Mouse (Mus musculus) forebrain, embryonic 14.5 days (tissue): ENCODE measurements around the gene Dnttip1. TPM values are rescaled to one million over a fixed set of nuclear protein-coding genes. Genes with fewer than 3 reads are reported as not detected.

Source experiments
- ATAC-seq: fragments of 200-750 bp; cut with Nextera tagmentation; 2 replicates; pipeline ENCODE4 v1.8.0; 2017; ENCODE audit warnings: mild to moderate bottlenecking, moderate library complexity
- DNase-seq: peaks from one replicate; pipeline ENCODE4 v3.0.0-alpha.2; 2015; ENCODE audit warnings: low spot score
- H3K27ac ChIP-seq: fragments of 300-500 bp; sonication (generic); 2 replicates; pipeline ENCODE4 v1.5.1; 2014; ENCODE audit warnings: low read depth, mild to moderate bottlenecking, control low read depth, low read length, moderate library complexity
- H3K27me3 ChIP-seq: fragments of 300-500 bp; sonication (generic); replicated peaks from 2 replicates; pipeline ENCODE4 v1.6.1; 2014; ENCODE audit warnings: low read length, control low read depth, mixed read lengths; ENCODE audit not compliant: control insufficient read depth, insufficient read depth
- H3K36me3 ChIP-seq: fragments of 300-500 bp; sonication (generic); 2 replicates; pipeline ENCODE4 v1.6.1; 2014; ENCODE audit warnings: low read length, control low read depth; ENCODE audit not compliant: control insufficient read depth, insufficient read depth
- H3K4me1 ChIP-seq: fragments of 300-500 bp; sonication (generic); 2 replicates; pipeline ENCODE4 v1.6.1; 2014; ENCODE audit warnings: antibody characterized with exemption, low read length, control low read depth; ENCODE audit not compliant: control insufficient read depth, insufficient read depth
- H3K4me2 ChIP-seq: fragments of 300-500 bp; sonication (generic); 2 replicates; pipeline ENCODE4 v1.6.1; 2014; ENCODE audit warnings: mild to moderate bottlenecking, control low read depth, low read length
- H3K4me3 ChIP-seq: fragments of 300-500 bp; sonication (generic); 2 replicates; pipeline ENCODE4 v1.5.1; 2014; ENCODE audit warnings: low read depth, low read length, control low read depth
- H3K9ac ChIP-seq: fragments of 300-500 bp; sonication (generic); 2 replicates; pipeline ENCODE4 v1.6.1; 2014; ENCODE audit warnings: mild to moderate bottlenecking, low read length, control low read depth, moderate library complexity
- H3K9me3 ChIP-seq: fragments of 300-500 bp; sonication (generic); replicated peaks from 2 replicates; pipeline ENCODE4 v1.6.1; 2016; ENCODE audit warnings: low read length, control low read depth, mixed read lengths; ENCODE audit not compliant: control insufficient read depth
- WGBS: fragments of 180-500 bp; shearing (Covaris S2); extraction: QIAGEN DNeasy Blood & Tissue Kit; methylation state at CpG from one replicate; pipeline ENCODE4 v1.1.7; 2014; 5-methylcytosine and 5-hydroxymethylcytosine counted together
- polyA plus RNA-seq: library from polyadenylated mRNA; unstranded; fragments of >200 nt; fragmentation: Nextera tagmentation; extraction: Ambion mirVana; gene quantifications from 2 replicates; pipeline ENCODE4 v1.2.1, GENCODE M21; 2014

The Dnttip1 gene
- polyA plus RNA-seq, 1 experiment from 2014 or later = 64.9 TPM

DNA sequence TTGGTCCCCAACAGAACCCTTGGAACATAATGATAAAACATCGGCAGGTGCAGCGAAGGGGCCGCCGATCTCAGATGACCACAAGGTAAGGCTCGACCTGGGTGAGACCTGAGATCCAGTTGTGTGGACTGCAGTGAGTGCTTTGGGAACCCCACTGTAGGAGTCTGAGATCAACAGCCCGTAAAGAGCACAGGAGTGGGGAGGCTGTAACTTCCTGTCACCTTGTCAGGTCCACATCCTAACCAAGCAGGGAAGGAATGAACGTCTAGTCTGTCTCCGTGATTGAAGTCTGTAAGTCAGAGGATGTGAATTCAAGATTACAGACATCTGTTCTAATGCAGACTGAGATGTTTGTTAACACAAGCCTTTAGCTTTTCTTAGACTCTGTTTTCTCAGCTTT is 910 bp downstream of the Dnttip1 start:
- Histone ChIP-seq H3K4me2 (peak overlapping the region; percentile 87), H3K36me3 (peaks cover 33% of the 10 kb centered on the region), H3K9me3 (no peaks in the 10 kb centered on the region), H3K27ac (no peak overlapping the region; the same call in 1 of the 2 replicates), H3K4me1 (peaks cover 10% of the 10 kb centered on the region; the same call in 1 of the 2 replicates), H3K4me3 (peak overlapping the region; percentile 88), H3K9ac (peak overlapping the region; percentile 93), H3K27me3 (no peaks in the 10 kb centered on the region)
- 57% methylated on average over 8 of the region's 8 CpGs for WGBS
- DNase-seq (no peak), ATAC-seq (no peak)

DNA sequence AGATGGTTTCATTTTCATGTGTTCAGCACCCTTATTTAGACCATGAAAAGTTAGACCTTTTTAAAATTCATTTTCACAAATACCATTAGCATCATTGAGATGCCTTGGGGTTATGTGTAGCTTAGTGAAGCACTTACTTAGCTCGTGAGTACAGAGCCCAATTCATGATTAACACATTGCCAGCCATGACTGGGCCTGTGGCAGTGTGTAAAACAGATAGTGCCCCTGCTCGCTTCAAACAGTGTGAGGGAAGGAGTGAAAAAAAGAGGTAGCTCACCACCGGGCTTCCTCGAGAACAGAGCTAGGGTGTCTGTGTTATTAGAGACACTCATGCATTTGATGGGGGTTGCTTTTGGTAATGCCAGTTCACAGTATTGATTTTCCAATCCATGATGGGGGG is 2.4 kb downstream of the Dnttip1 start:
- H3K4me1 ChIP-seq = peaks cover 10% of the 10 kb centered on the region; the same call in 1 of the 2 replicates
- no peak overlapping the region for H3K27ac ChIP-seq
- no peaks in the 10 kb centered on the region for H3K27me3 ChIP-seq
- 84% methylated on average over 4 of the region's 4 CpGs for WGBS
- H3K9me3 ChIP-seq = no peaks in the 10 kb centered on the region
- ATAC-seq (no peak), DNase-seq (no peak)
- no peak overlapping the region for H3K9ac ChIP-seq
- no peak overlapping the region for H3K4me3 ChIP-seq
- no peak overlapping the region for H3K4me2 ChIP-seq
- peaks cover 48% of the 10 kb centered on the region for H3K36me3 ChIP-seq

DNA sequence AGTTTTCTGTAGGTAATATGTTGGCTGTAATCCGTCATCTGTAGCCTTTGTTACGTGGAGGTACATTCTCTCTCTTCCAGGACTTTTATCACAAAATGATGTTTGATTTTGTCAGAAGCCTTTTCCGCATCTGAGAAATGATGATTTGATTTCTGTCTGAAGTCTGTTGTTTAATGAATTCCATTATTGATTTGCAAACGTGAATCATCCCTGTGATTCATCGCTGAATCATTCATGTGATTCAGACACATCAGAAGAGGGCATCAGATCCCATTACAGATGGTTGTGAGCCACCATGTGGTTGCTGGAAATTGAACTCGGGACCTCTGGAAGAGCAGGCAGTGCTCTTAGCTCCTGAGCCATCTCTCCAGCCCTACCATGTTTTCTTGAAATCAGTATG is 3.2 kb downstream of the Dnttip1 start:
- H3K9me3 ChIP-seq = no peaks in the 10 kb centered on the region
- H3K4me1 ChIP-seq = peaks cover 10% of the 10 kb centered on the region; the same call in 1 of the 2 replicates
- DNase-seq (no peak), ATAC-seq (no peak)
- H3K4me3 ChIP-seq = no peak overlapping the region
- H3K27me3 ChIP-seq = no peaks in the 10 kb centered on the region
- no peak overlapping the region for H3K27ac ChIP-seq
- 91% methylated on average over 6 of the region's 6 CpGs for WGBS
- H3K4me2 ChIP-seq = no peak overlapping the region
- peaks cover 56% of the 10 kb centered on the region for H3K36me3 ChIP-seq
- H3K9ac ChIP-seq = no peak overlapping the region

DNA sequence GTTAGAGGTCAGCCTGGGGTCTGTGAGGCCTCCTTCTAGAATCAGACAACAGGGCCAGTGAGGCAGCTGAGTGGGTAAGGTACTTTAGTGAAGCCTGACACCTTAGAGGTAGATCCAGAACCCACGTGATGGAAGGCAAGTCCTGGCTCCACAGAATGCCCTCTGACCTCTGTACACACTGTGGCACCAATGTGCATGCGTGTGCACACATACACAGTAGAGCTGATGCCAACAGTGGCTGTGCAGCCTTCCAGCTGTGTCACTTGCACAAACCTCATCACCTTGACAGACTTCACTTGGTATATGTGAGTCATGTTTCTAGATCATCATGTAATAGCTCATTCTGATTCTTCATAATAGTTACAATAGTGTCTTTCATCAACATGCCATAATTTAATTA is 6.7 kb downstream of the Dnttip1 start:
- no peaks in the 10 kb centered on the region for H3K27me3 ChIP-seq
- no peak overlapping the region for H3K27ac ChIP-seq
- DNase-seq = no peak
- WGBS = 94% methylated on average over 2 of the region's 2 CpGs
- no peak overlapping the region for H3K9ac ChIP-seq
- H3K9me3 ChIP-seq = no peaks in the 10 kb centered on the region
- H3K4me2 ChIP-seq = no peak overlapping the region
- H3K4me1 ChIP-seq = no peaks in the 10 kb centered on the region
- H3K4me3 ChIP-seq = no peak overlapping the region
- peaks cover 89% of the 10 kb centered on the region for H3K36me3 ChIP-seq
- ATAC-seq = no peak

DNA sequence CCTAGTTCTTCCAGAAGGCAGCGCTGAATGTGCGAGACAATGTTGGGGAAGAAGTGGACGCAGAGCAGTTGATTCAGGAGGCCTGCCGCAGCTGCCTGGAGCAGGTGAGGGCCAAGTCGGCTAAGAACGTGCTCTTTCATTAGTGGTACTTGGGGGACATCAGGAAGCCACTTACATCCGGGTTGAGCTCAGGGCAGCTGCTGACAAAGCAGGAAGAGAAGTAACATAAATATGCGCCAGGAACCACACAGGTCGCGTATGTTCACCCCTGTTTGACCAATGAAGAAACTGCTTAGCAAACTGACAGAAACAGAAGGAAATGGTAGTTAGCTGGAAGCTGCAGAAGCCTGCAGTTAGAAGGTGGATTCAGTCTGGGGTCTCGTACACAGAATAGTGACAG is 8.3 kb downstream of the Dnttip1 start:
- no peak overlapping the region for H3K4me2 ChIP-seq
- H3K4me1 ChIP-seq = no peaks in the 10 kb centered on the region
- H3K4me3 ChIP-seq = no peak overlapping the region
- DNase-seq = no peak
- no peak for ATAC-seq
- H3K27ac ChIP-seq = no peak overlapping the region
- no peak overlapping the region for H3K9ac ChIP-seq
- peaks cover 91% of the 10 kb centered on the region for H3K36me3 ChIP-seq
- no peaks in the 10 kb centered on the region for H3K9me3 ChIP-seq
- 92% methylated on average over 11 of the region's 11 CpGs for WGBS
- H3K27me3 ChIP-seq = no peaks in the 10 kb centered on the region

DNA sequence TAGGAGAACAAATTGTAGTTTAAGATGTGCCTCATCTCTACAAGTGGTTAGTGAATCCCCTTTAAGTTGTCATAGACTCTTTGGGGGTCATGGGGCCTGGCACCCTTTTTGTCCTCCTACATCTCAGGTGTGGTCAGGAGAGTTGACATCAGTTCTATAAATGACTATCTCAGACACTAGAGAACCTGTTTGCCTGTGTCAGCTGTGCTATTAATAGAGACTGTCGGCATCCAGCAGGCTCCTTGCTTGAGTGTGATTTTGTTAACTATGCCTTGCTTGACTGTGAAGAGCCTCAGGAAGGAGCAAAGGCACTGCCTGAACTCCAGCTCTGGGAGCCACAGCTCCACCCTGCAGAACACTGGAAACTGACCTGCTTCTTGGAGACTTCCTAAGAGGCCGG is 9.0 kb downstream of the Dnttip1 start:
- DNase-seq (no peak), ATAC-seq (no peak)
- Histone ChIP-seq H3K4me1 (no peaks in the 10 kb centered on the region), H3K27ac (no peak overlapping the region), H3K9ac (no peak overlapping the region), H3K27me3 (no peaks in the 10 kb centered on the region), H3K36me3 (peaks cover 97% of the 10 kb centered on the region), H3K4me2 (no peak overlapping the region), H3K9me3 (no peaks in the 10 kb centered on the region), H3K4me3 (no peak overlapping the region)
- 89% methylated on average over 2 of the region's 2 CpGs for WGBS

DNA sequence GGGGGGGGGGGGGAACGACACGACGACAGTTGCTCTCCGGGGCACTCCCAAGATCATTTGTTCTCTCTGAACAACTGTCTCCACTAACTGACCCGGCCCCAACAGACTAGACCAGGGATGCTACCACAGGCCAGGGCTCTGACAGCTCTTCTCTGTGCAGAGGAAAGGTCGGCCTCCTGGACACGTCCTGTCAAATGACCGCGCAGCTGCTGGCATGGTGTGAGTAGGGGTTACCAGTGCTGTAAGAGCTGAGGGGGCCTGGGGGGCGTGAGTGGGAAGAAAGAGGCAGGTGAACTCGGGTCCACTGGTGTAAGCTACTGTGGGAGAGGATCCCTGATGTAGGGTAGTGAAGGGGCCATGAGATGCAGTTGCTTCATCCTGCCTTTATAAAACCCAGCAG is 12.1 kb downstream of the Dnttip1 start:
- Histone ChIP-seq H3K4me2 (no peak overlapping the region), H3K4me3 (no peak overlapping the region), H3K36me3 (peaks cover 100% of the 10 kb centered on the region), H3K9me3 (no peaks in the 10 kb centered on the region), H3K4me1 (no peaks in the 10 kb centered on the region), H3K9ac (no peak overlapping the region), H3K27ac (no peak overlapping the region), H3K27me3 (no peaks in the 10 kb centered on the region)
- 90% methylated on average over 10 of the region's 11 CpGs for WGBS
- no peak for ATAC-seq
- DNase-seq = no peak

DNA sequence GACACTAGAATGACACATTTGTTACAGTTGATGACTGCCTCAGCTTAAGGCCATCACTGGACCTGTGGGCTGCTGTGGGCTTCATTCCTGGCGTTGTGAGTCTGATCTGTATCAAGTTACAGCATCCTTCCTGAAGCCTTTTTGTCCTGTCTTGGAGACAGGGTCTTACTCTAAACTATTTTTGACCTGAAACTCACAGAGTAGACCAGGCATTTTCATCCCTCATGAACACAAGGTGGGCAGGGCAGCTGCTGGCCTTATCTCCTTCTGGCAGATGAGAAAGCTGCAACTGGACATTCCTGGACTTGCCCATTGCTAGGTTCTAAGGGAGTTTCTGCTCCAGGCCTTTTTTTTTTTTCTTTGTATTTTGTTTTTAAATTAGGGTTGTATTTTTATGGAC is 12.9 kb downstream of the Dnttip1 start:
- DNase-seq = no peak
- 71% methylated on average over 1 of the region's 1 CpGs for WGBS
- peaks cover 100% of the 10 kb centered on the region for H3K36me3 ChIP-seq

DNA sequence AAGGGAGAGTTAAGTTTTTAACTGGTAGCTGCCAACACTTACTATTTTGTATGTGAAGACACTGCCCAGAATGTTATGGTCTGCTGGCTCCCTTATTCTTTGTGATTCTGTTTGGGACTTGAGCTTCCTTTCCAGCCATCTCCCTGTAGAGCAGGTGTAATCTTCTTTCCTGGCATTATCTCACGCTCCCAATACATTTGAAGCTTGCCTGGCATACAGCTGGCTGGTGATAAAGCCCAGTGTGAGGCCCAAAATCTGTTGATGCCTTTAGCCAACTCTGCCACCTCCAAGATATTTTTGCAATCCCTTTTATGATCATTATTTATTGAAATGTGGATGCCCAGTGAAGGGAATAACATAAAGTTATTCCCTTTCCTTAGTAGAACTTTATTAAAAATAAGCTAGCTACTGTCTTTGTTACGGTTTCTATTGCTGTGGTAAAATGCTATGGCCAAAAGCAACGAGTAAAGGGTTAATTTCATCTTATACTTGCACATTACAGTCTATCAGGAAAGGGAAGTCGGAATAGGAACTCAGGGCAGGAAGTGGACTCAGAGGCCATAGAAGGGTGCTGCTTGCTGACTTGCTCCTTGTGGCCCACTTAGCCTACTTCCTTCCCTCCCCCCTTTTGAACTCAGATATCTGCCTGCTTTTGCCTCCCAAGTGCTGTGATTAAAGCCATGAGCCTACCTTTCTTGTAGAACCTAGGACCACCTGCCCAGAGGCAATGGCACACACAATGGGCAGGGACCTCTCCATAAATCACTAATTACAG is 14.5 kb downstream of the Dnttip1 start:
- Histone ChIP-seq H3K9me3 (no peaks in the 10 kb centered on the region), H3K27me3 (no peaks in the 10 kb centered on the region), H3K9ac (no peak overlapping the region), H3K4me3 (no peak overlapping the region), H3K36me3 (peaks cover 94% of the 10 kb centered on the region), H3K4me1 (no peaks in the 10 kb centered on the region), H3K27ac (no peak overlapping the region), H3K4me2 (no peak overlapping the region)
- WGBS = 90% methylated on average over 4 of the region's 4 CpGs
- no peak for ATAC-seq
- no peak for DNase-seq

More for the DNA sequence above, 12.9 kb downstream of the Dnttip1 start:
- Histone ChIP-seq H3K4me2 (no peak overlapping the region), H3K27me3 (no peaks in the 10 kb centered on the region), H3K9me3 (no peaks in the 10 kb centered on the region), H3K27ac (no peak overlapping the region), H3K4me3 (no peak overlapping the region), H3K9ac (no peak overlapping the region), H3K4me1 (no peaks in the 10 kb centered on the region)
- no peak for ATAC-seq
